Mouse (Mus musculus): ENCODE results near the gene Prame. TPM values are rescaled to one million over a fixed set of nuclear protein-coding genes. Genes with fewer than 3 reads are reported as not detected.

The Prame gene
- polyA plus RNA-seq, 1 experiment from 2014 or later: not detected

Other genes with a start within 250 kb of the Prame start
- gene Gm7903, start 193.9 kb downstream of the Prame start, polyA plus RNA-seq (2016; fragmentation: Nextera tagmentation; extraction: Ambion mirVana): not detected in 2 replicates
- gene AV320801, start 133.1 kb downstream of the Prame start, polyA plus RNA-seq (2016; fragmentation: Nextera tagmentation; extraction: Ambion mirVana): not detected in 2 replicates
- gene Nxf7, start 28.9 kb downstream of the Prame start, polyA plus RNA-seq (2016; fragmentation: Nextera tagmentation; extraction: Ambion mirVana): 0.14 TPM in 1 of 2 replicates, not detected in the other
- not detected in 2 replicates for gene Tcp11x2, start 66.1 kb upstream of the Prame start, polyA plus RNA-seq (2016; fragmentation: Nextera tagmentation; extraction: Ambion mirVana)
- not detected in 2 replicates for gene Tmsb15a, start 97.6 kb upstream of the Prame start, polyA plus RNA-seq (2016; fragmentation: Nextera tagmentation; extraction: Ambion mirVana)
- gene Armcx5, start 115.0 kb upstream of the Prame start, polyA plus RNA-seq (2016; fragmentation: Nextera tagmentation; extraction: Ambion mirVana): 9.0 and 9.3 TPM in 2 replicates
- gene Gprasp1, start 115.0 kb upstream of the Prame start, polyA plus RNA-seq (2016; fragmentation: Nextera tagmentation; extraction: Ambion mirVana): 48.0 and 66.6 TPM in 2 replicates
- 46.6 and 54.3 TPM in 2 replicates for gene Bhlhb9, start 169.9 kb upstream of the Prame start, polyA plus RNA-seq (2016; fragmentation: Nextera tagmentation; extraction: Ambion mirVana)
- 25.8 and 42.4 TPM in 2 replicates for gene Gprasp2, start 211.3 kb upstream of the Prame start, polyA plus RNA-seq (2016; fragmentation: Nextera tagmentation; extraction: Ambion mirVana)